Mouse (Mus musculus): ENCODE results near the gene E2f1. TPM values are rescaled to one million over a fixed set of nuclear protein-coding genes. Genes with fewer than 3 reads are reported as not detected.

Gene E2f1
- polyA plus RNA-seq, 1 experiment = 12.6 TPM

GRCm38 (mm10) chr2:154522334-154522733 is 47.4 kb downstream of the E2f1 start:
- Histone ChIP-seq H3K4me1 (ENCODE audit: control insufficient read depth, insufficient read depth, low read length) (no peaks in the 10 kb centered on the region), H3K4me3 (replicated peaks; ENCODE audit: extremely low read depth, low read depth, low read length) (no peak overlapping the region)
- DNase-seq = no peak
- no peak for TF ChIP-seq POLR2A (IDR thresholded peaks at IDR 0.05; ENCODE audit: borderline replicate concordance, extremely low read depth, low read depth, low read length)
- TF ChIP-seq CTCF (IDR thresholded peaks at IDR 0.05; ENCODE audit: insufficient read depth, low read length) = no peak
- 88% methylated on average over 5 of the region's 5 CpGs for WGBS

- Histone ChIP-seq H3K4me3 (replicated peaks; ENCODE audit: extremely low read depth, low read depth, low read length) (no peak overlapping the region), H3K4me1 (ENCODE audit: control insufficient read depth, insufficient read depth, low read length) (no peaks in the 10 kb centered on the region)
- no peak for DNase-seq
- TF ChIP-seq POLR2A (IDR thresholded peaks at IDR 0.05; ENCODE audit: borderline replicate concordance, extremely low read depth, low read depth, low read length) (no peak), CTCF (IDR thresholded peaks at IDR 0.05; ENCODE audit: insufficient read depth, low read length) (no peak)
Measured at GRCm38 (mm10) chr2:154521449-154521848, 48.2 kb downstream of the E2f1 start.

- no peak overlapping the region for H3K4me3 ChIP-seq (replicated peaks; ENCODE audit: extremely low read depth, low read depth, low read length)
- no peak for DNase-seq
- 85% methylated on average over 5 of the region's 5 CpGs for WGBS
Measured at GRCm38 (mm10) chr2:154517424-154517823, 52.3 kb downstream of the E2f1 start.

GRCm38 (mm10) chr2:154516944-154517343 is 52.7 kb downstream of the E2f1 start:
- TF ChIP-seq CTCF (IDR thresholded peaks at IDR 0.05; ENCODE audit: insufficient read depth, low read length) (no peak), POLR2A (IDR thresholded peaks at IDR 0.05; ENCODE audit: borderline replicate concordance, extremely low read depth, low read depth, low read length) (no peak)
- Histone ChIP-seq H3K4me3 (replicated peaks; ENCODE audit: extremely low read depth, low read depth, low read length) (no peak overlapping the region), H3K4me1 (ENCODE audit: control insufficient read depth, insufficient read depth, low read length) (no peaks in the 10 kb centered on the region; the same call in 1 of the 2 replicates)
- 69% methylated on average over 3 of the region's 3 CpGs for WGBS
- DNase-seq = no peak

More at GRCm38 (mm10) chr2:154517424-154517823, 52.3 kb downstream of the E2f1 start:
- no peak for TF ChIP-seq POLR2A (IDR thresholded peaks at IDR 0.05; ENCODE audit: borderline replicate concordance, extremely low read depth, low read depth, low read length)
- no peak for TF ChIP-seq CTCF (IDR thresholded peaks at IDR 0.05; ENCODE audit: insufficient read depth, low read length)
- H3K4me1 ChIP-seq (ENCODE audit: control insufficient read depth, insufficient read depth, low read length) = no peaks in the 10 kb centered on the region; the same call in 1 of the 2 replicates

GRCm38 (mm10) chr2:154510141-154510540 is 59.6 kb downstream of the E2f1 start:
- no peaks in the 10 kb centered on the region; the same call in 1 of the 2 replicates for H3K4me1 ChIP-seq (ENCODE audit: control insufficient read depth, insufficient read depth, low read length)
- no peak for DNase-seq
- WGBS = 83% methylated on average over 3 of the region's 3 CpGs
- TF ChIP-seq POLR2A (IDR thresholded peaks at IDR 0.05; ENCODE audit: borderline replicate concordance, extremely low read depth, low read depth, low read length) (no peak), CTCF (IDR thresholded peaks at IDR 0.05; ENCODE audit: insufficient read depth, low read length) (no peak)
- H3K4me3 ChIP-seq (replicated peaks; ENCODE audit: extremely low read depth, low read depth, low read length) = no peak overlapping the region

Other genes starting within 250 kb of the E2f1 start
- gene Cdk5rap1, start 196.9 kb downstream of the E2f1 start, polyA plus RNA-seq (2012; rRNA removed) = 6.6 and 9.5 TPM in 2 replicates
- 22.5 and 24.1 TPM in 2 replicates for gene Snta1, start 161.8 kb downstream of the E2f1 start, polyA plus RNA-seq (2012; rRNA removed)
- gene Cbfa2t2, start 133.4 kb downstream of the E2f1 start, polyA plus RNA-seq (2012; rRNA removed) = 8.8 and 12.7 TPM in 2 replicates
- 0.98 TPM in 1 of 2 replicates, not detected in the other for gene 1700003F12Rik, start 22.8 kb downstream of the E2f1 start, polyA plus RNA-seq (2012; rRNA removed)
- gene Actl10, start 18.1 kb downstream of the E2f1 start, polyA plus RNA-seq (2012; rRNA removed) = 0.07 TPM in 2 replicates
- 1.2 and 1.8 TPM in 2 replicates for gene Necab3, start 11.0 kb downstream of the E2f1 start, polyA plus RNA-seq (2012; rRNA removed)
- gene Pxmp4, start 33.8 kb upstream of the E2f1 start, polyA plus RNA-seq (2012; rRNA removed) = 40.8 and 41.3 TPM in 2 replicates
- 5.8 and 6.8 TPM in 2 replicates for gene Zfp341, start 43.4 kb upstream of the E2f1 start, polyA plus RNA-seq (2012; rRNA removed)
- 0.53 and 1.4 TPM in 2 replicates for gene 4930519P11Rik, start 43.5 kb upstream of the E2f1 start, polyA plus RNA-seq (2012; rRNA removed)
- gene Chmp4b, start 81.8 kb upstream of the E2f1 start, polyA plus RNA-seq (2012; rRNA removed) = 83.4 and 103 TPM in 2 replicates
- gene Gm14214, start 200.1 kb upstream of the E2f1 start, polyA plus RNA-seq (2012; rRNA removed) = not detected in 2 replicates
- 188 and 211 TPM in 2 replicates for gene Raly, start 221.2 kb upstream of the E2f1 start, polyA plus RNA-seq (2012; rRNA removed)
- gene a, start 221.5 kb upstream of the E2f1 start, polyA plus RNA-seq (2012; rRNA removed) = not detected in 2 replicates